Mouse (Mus musculus) CD4-positive helper T cell, adult 2 months (primary cell): ENCODE results near the gene Cyp4a14.
"Not testable (repeated sequence)": the region's sequence is repeated elsewhere in the genome, so short reads cannot be mapped to it uniquely, and the experiment has no call there.

ENCODE experiments used
- DNase-seq: peaks from one replicate; pipeline ENCODE4 v3.0.0-alpha.2; 2012; ENCODE audit warnings: low read depth, missing footprints, low spot score

Cyp4a14 gene

DNA sequence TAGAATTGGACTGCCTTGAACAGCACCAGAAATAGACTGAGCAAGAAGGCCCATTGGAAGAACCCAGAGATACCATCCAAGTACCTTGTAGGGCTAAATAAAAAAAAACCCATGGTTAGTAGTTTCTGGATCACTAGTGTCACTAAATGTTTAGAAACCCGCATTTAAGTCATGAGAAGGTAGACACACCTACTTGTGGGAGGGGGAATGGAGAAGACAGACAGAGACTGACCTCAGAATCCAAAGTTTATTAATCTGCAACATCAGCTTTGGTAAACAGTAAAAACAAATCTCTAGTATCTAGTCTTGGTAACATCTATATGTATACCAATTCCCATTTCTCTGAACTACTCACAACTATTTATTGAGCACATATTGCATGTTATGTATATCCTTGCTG lies at the start of gene Cyp4a14:
Cyp4a14 (minus strand) TSS at position 142 of the 400 bp plus-strand sequence.
- no peak for DNase-seq

DNA sequence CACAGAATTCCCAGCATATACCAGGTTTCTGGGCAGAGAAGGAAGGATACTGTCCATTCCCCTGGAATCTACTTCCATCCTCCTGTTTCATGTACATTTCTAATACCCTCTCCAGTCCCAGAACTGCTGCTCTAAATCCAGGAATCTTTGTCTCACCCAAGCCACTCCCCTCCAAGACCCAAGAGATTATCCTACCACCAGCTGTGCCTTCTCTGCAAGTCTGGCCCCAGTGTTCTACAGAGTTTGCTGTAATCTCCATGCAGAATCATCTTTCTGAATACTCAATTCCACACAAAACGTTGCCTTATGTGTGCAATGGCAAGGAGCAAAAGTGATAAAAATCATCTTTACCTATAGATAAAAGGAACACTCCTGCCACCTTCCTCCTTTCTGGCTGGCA lies 49.2 kb upstream of the Cyp4a14 start:
- no peak for DNase-seq

DNA sequence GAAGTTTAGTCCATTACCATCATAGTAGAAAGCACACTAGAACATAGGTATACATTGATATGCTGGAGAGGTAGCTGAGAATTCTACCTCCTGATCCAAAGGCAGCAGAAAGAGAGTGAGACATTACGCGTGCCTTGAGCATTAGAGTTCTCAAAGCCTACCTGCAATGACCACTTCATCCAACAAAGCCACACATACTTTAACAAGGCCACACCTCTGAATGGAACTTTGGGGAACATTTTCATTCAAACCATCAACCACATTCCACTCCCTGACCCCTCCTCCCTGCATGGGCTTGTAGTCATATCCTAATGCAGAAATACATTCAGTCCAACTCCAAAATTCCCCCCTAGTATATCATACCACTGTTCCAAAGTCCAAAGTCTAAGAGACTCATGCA lies 25.8 kb upstream of the Cyp4a14 start:
- DNase-seq: no peak

GRCm38 (mm10) chr4:115519444-115519843 lies 23.5 kb upstream of the Cyp4a14 start:
- no peak for DNase-seq

GRCm38 (mm10) chr4:115518000-115518399 lies 22.1 kb upstream of the Cyp4a14 start, which contains the start of gene Cyp4a10:
Cyp4a10 (plus strand) TSS chr4:115518264.
- not testable (repeated sequence) for DNase-seq

- DNase-seq: not testable (repeated sequence)
Observed at GRCm38 (mm10) chr4:115513964-115514363, 18.0 kb upstream of the Cyp4a14 start.

DNA sequence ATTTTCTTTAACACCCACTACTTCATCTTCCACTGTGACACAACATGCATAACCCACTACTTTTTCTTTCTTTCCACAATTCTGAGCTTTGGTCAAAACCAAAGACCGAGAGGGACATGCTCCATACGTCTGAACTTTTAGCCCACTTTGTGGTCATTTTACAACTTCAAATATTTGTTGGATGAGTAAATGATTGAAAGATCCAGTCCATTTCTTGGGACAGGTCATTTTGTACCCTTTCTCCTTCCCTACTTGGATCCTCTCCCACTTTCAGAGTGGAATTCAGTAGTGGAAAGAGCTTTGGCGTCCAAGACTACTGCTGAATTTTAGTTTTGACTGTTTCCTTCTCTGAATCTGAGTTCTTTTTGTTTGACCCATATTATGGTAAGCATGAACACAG lies 1.5 kb upstream of the Cyp4a14 start:
- no peak for DNase-seq

GRCm38 (mm10) chr4:115481006-115481652 lies 14.8 kb downstream of the Cyp4a14 start:
- DNase-seq: no peak

- DNase-seq: not testable (repeated sequence)
Observed at GRCm38 (mm10) chr4:115476051-115476450, 19.9 kb downstream of the Cyp4a14 start.

GRCm38 (mm10) chr4:115473585-115473984 lies 22.4 kb downstream of the Cyp4a14 start:
- not testable (repeated sequence) for DNase-seq

DNA sequence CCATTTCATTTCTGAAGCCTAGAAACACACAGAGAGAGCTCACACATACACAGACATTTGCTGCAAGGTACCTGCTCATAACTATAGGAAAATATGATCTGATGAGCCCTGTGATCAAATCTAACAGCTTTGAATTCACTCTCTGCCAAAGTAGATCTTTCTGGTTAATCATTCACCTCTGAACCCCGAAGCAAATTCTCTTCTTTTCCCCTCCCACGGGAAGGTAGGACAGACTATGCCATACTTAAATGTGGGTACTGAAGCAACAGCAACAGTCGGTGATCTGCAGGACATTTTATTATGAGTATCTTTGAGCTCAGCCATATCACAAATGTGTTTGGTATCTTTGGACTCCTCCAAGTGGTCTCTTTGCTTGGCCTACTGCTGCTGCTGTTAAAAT lies 43.6 kb downstream of the Cyp4a14 start, which contains the start of gene Cyp4a30b:
Cyp4a30b (plus strand) TSS at position 301 of the 400 bp plus-strand sequence.
- DNase-seq: no peak

DNA sequence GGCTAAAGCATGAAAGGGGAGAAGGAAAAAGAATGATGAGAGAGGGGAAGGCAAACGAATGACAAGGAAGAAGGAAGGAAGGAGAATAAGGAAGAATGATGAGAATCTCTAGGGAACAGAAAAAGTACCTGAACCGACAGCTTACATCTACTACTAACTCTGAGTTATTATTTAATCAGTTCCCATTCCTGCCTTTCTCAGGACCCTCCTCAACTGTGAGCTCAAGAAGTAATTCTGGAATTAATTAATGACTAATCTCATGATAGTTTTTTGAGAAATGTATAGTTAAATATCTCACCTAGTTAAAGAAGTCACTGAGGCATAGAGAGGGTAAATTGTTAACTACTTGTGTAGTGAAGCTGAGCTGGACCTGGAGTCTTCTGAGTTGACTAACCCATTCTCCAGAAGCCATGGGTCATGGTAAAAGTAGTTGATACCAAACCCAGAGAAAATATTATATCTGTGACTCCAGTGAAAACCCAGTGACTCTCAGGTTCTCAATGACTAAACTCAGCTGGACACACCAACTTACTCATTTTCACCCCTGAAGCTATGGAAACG lies 45.3 kb downstream of the Cyp4a14 start:
- no peak for DNase-seq
